Mouse (Mus musculus): ENCODE measurements around the gene Ablim2.

DNA sequence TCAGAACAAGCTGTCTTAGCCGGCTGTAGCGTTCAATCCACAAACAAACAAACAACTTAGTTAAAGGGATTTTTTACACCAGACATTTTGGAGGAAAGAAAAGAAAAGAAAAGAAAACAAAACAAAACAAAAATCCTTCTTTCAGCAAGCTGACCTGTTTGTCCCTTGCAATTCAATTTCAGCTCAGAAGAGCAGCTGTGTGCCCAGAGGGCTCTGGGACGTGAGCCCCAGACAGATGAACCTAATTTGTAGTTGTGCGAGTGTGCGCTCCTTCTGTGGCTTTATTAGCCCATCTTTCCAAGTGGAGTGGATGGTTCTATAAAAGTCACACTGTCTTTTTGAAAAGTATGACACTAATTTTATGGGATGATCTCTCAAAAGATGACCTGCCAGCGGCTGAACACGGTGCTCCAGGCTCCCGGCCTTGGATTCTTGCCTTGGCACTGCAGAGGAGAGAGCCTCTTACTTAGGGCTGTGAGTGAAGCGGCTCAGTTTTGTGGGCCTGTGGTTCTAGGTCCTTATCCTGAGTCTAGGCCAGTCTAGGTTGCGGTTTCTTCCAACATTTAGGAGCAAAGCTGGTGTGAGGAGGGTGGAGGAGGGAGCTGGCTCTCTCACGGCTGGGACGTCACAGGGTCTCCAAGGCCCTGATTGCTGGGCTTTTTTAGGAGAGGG, 158.1 kb downstream of the Ablim2 start:
- no peak for TF ChIP-seq POLR2A (IDR thresholded peaks at IDR 0.05; ENCODE audit: borderline replicate concordance, extremely low read depth, insufficient read depth, insufficient read length, poor library complexity, severe bottlenecking)
- no peak for TF ChIP-seq CTCF (IDR thresholded peaks at IDR 0.05; ENCODE audit: borderline replicate concordance, extremely low read depth, insufficient read depth, insufficient read length)

All from brain, embryonic 14.5 days (tissue).